Mouse (Mus musculus): ENCODE data around the gene Smarcc2. TPM values are rescaled to one million over a fixed set of nuclear protein-coding genes. Genes with fewer than 3 reads are reported as not detected.

The Smarcc2 gene
- 75.9 and 77.2 TPM in 2 replicates for polyA plus RNA-seq (2015; fragmentation: Nextera tagmentation; extraction: Ambion mirVana)

DNA sequence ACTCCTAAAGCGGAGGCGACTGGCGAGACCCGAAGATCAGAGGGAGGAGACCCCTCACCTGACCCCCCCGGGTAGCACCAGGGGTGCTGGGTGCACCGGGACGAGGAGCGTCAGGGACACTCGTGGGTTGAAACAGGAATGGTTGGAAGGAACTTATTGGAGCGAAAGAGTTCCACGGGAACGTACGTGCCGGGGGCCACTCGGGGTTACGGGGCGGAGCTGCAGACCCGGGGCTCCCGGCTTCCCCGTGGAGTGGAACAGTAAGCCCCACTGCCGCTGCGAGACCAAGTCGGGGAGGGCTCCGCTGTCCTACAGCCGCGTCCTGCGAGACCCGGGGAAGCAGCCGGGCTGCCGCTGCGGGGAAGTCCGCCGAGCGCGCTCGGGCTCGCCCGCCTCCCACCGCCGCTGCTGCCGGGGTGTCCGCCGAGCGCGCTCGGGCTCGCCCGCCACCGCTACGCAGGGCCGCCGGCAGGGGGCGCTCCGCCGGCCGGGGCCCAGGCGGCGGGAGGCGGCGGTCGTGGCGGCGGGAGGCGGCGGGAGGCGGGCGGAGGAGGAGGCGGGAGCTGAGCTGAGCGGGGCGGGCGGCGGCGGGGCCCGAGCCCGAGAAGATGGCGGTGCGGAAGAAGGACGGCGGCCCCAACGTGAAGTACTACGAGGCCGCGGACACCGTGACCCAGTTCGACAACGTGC lies at the start of gene Smarcc2:
TSS of gene Smarcc2 (plus strand) at position 530 of the 690 bp plus-strand sequence.
- peak; percentile 85 for ATAC-seq (replicated peaks; ENCODE audit: low FRiP score)
- under 1% methylated on average over 68 of the region's 86 CpGs for WGBS

DNA sequence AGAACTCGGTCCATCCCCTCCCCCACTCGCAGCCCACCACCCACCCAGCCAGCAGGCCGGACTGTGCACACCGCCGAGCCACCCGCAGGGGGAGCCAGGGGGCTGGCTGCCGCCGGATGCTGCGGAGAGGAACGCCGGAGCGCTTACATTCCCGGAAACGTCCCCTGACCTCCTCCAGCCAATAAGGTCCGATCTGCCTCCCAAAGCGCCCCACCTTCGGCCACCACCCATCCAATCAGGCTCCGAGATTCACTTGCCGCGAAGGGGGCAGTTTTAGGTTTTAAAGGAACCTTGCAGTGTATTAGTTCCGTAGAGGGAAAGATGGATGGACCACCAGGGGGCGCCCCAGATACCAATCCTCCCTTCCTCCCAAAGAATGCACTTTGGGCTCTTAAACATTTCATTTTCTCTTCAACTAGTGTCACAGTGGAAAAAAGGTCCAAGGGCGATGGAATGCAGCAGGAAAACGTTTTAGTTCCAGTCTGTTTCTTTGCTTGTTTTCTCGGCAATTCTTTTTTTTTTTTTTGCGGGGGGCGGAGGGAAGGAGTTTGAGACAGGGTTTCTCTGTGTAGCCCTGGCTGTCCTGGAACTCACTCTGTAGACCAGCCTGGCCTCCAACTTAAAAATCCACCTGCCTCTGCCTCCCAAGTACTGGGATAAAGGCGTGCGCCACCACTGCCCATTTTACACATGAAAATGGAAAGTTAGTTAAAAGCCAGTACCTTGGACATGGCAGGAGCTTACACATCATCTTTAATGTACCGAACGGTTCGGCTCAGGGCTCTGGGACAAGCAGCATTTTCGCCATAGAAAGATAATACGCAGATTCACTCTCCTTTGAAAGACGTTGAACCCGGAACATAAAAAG lies 49.1 kb upstream of the Smarcc2 start:
- Histone ChIP-seq H3K9me3 (replicated peaks) (no peaks in the 10 kb centered on the region), H3K36me3 (peaks cover 36% of the 10 kb centered on the region), H3K27me3 (no peaks in the 10 kb centered on the region), H3K4me2 (peak overlapping the region; percentile 96), H3K9ac (peak overlapping the region; percentile 78), H3K4me1 (peaks cover 56% of the 10 kb centered on the region), H3K4me3 (replicated peaks) (peak overlapping the region; percentile 67), H3K27ac (peak overlapping the region; percentile 97)
- 6% methylated on average over 36 of the region's 36 CpGs for WGBS
- peak; percentile 88 for ATAC-seq (replicated peaks; ENCODE audit: low FRiP score)

More for the DNA sequence above, at the start of gene Smarcc2:
- no peaks in the 10 kb centered on the region for H3K9me3 ChIP-seq (replicated peaks)
- H3K27ac ChIP-seq, result peak within 1 kb of the TSS; percentile 97
- peak within 1 kb of the TSS; percentile 95 for H3K4me3 ChIP-seq (replicated peaks)
- H3K9ac ChIP-seq, result peak within 1 kb of the TSS; percentile 94
- H3K27me3 ChIP-seq, result no peaks in the 10 kb centered on the region
- peak within 1 kb of the TSS; percentile 77 for H3K4me2 ChIP-seq
- peaks cover 21% of the 10 kb centered on the region for H3K36me3 ChIP-seq
- H3K4me1 ChIP-seq, result peaks cover 28% of the 10 kb centered on the region

DNA sequence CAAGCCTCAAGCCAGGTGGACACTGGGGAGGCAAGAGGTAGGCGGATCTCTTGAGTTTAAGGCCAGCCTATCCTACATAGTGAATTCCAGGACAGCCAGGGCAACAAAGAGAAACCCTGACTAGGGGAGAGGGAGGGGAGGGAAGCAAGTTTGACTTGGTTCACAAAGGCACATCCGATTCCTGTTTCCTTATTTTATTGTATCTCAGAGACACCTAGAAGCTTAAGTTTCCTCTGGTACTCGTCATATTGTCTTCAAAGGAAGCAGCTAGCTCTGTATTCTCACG lies 48.5 kb upstream of the Smarcc2 start:
- H3K27ac ChIP-seq, result peak overlapping the region; percentile 97
- H3K4me1 ChIP-seq, result peaks cover 57% of the 10 kb centered on the region
- 14% methylated on average over 4 of the region's 4 CpGs for WGBS
- H3K4me3 ChIP-seq (replicated peaks), result peak overlapping the region; percentile 67
- H3K9me3 ChIP-seq (replicated peaks), result no peaks in the 10 kb centered on the region
- no peaks in the 10 kb centered on the region for H3K27me3 ChIP-seq
- no peak for ATAC-seq (replicated peaks; ENCODE audit: low FRiP score)
- H3K4me2 ChIP-seq, result peak overlapping the region; percentile 92
- peak overlapping the region; percentile 78 for H3K9ac ChIP-seq
- peaks cover 39% of the 10 kb centered on the region for H3K36me3 ChIP-seq

DNA sequence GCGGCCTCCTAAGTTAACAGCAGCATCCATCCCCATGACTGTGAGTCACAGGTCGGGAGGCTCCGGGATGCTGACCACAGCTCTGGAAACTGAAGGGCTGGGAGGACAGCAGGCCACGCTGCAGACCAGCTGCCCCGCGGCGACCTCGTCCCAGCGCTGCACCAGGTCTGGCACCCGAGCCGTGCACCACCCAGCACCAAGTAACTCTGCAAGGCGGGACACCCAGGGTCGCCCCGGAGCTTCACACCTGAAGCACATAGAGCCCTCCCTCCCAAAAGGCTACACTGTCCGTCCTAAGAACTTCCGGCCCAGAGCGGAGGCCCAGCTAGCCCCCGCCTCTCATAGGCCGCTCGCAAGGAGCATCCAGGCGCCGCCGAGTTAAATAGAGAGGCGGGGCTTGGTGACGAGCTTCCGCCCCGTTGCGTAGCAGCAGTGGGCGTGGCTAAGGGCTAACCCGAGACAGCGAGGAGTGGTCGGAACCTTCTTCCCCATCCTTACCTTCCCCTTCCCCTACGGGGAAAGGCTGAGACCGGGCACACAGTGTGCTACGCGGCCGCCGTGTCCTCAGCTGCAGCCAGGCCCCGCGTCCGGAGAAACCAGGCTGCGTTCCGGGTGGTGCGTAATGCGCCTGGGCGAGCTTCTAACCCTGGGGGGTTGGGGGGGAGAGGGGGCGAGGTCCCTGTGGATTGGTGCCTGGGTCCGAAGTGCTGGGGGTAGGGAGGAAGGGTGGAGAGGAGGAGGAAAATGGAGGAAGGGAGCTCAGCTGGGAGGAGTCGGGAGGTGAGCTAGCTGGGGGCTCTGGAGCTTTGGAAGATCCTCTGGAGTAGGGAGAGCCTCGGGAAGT lies 47.6 kb upstream of the Smarcc2 start, which contains the start of the genes Nabp2 and Rnf41:
TSS of gene Nabp2 (minus strand) at position 282 of the 844 bp plus-strand sequence.
TSS of gene Rnf41 (plus strand) at position 447 of the 844 bp plus-strand sequence.
- Histone ChIP-seq H3K9me3 (replicated peaks) (no peaks in the 10 kb centered on the region), H3K36me3 (peaks cover 39% of the 10 kb centered on the region), H3K4me2 (peak within 1 kb of the TSS; percentile 92), H3K4me1 (peaks cover 57% of the 10 kb centered on the region), H3K4me3 (replicated peaks) (peak within 1 kb of the TSS; percentile 67), H3K9ac (peak within 1 kb of the TSS; percentile 78), H3K27me3 (no peaks in the 10 kb centered on the region), H3K27ac (peak within 1 kb of the TSS; percentile 97)
- WGBS, result under 1% methylated on average over 50 of the region's 50 CpGs
- peak; percentile 91 for ATAC-seq (replicated peaks; ENCODE audit: low FRiP score)

DNA sequence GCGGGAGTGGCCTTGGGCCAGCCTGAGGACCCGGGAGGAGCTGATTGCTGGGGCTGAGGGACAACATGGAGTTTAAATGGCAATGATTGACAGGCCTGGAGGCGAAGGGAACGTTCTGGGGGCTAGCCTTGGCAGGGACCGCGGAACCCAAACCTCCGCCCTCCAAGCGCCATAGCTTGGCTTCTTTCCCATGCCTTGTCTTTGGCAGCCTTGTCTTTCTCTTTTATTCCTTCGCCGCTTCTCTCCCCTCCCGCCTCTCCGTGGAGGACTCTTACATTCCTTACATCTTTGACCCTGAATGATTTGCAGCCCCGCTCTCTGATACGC lies 47.0 kb upstream of the Smarcc2 start:
- WGBS, result under 1% methylated on average over 14 of the region's 14 CpGs
- Histone ChIP-seq H3K36me3 (peaks cover 43% of the 10 kb centered on the region), H3K4me2 (peak overlapping the region; percentile 92), H3K9me3 (replicated peaks) (no peaks in the 10 kb centered on the region), H3K27me3 (no peaks in the 10 kb centered on the region), H3K4me3 (replicated peaks) (peak overlapping the region; percentile 67), H3K27ac (peak overlapping the region; percentile 97), H3K9ac (peak overlapping the region; percentile 78), H3K4me1 (peaks cover 57% of the 10 kb centered on the region)
- no peak for ATAC-seq (replicated peaks; ENCODE audit: low FRiP score)

DNA sequence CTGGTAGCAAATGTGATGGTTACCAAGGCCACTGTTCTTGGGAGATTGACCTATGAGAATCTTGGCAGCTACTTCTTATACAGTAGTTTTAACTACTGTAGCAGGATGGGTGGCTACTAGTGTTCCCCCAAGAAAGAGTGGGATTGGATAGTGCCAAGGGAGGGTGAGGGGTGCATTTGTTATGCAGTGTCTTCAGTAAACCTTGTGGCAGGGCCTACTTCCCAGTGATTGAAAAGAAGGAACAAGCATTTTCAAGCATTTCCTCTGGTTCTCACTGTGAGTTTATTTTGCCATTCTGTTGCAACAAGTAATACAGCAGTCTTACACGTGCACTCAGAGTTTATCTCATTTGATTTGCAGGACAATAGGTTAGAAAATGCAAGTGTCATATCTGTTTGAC lies 46.5 kb upstream of the Smarcc2 start:
- 42% methylated on average over 1 of the region's 1 CpGs for WGBS
- H3K9ac ChIP-seq, result peak overlapping the region; percentile 78
- no peak for ATAC-seq (replicated peaks; ENCODE audit: low FRiP score)
- no peaks in the 10 kb centered on the region for H3K27me3 ChIP-seq
- peaks cover 57% of the 10 kb centered on the region for H3K4me1 ChIP-seq
- H3K36me3 ChIP-seq, result peaks cover 48% of the 10 kb centered on the region
- H3K27ac ChIP-seq, result peak overlapping the region; percentile 97
- peak overlapping the region; percentile 67 for H3K4me3 ChIP-seq (replicated peaks)
- H3K9me3 ChIP-seq (replicated peaks), result no peaks in the 10 kb centered on the region
- peak overlapping the region; percentile 92 for H3K4me2 ChIP-seq

DNA sequence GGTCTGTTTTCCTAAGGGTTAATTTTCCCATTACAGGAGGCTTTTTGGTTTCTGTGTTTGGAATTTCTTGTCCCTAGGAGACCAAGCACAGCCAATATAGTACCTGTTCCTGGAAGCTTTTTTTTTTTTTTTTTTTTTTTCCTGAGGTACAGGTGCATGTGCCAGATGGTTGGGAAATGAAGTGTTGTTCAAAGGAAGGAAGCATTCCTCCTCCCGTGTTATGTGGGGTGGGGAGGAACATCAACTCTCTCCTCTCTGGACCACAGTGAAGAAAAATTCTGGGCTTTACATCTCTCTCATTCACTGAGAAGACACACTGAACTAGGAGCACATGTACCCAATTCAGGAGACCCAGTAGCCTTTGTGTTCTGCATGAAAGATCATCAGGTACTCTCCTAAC lies 46.0 kb upstream of the Smarcc2 start:
- Histone ChIP-seq H3K36me3 (peaks cover 49% of the 10 kb centered on the region), H3K4me3 (replicated peaks) (peak overlapping the region; percentile 67), H3K4me2 (peak overlapping the region; percentile 92), H3K9me3 (replicated peaks) (no peaks in the 10 kb centered on the region), H3K27ac (no peak overlapping the region), H3K27me3 (no peaks in the 10 kb centered on the region), H3K4me1 (peaks cover 55% of the 10 kb centered on the region), H3K9ac (peak overlapping the region; percentile 78; the same call in 1 of the 2 replicates)
- WGBS, result 53% methylated on average over 1 of the region's 1 CpGs
- ATAC-seq (replicated peaks; ENCODE audit: low FRiP score), result no peak

DNA sequence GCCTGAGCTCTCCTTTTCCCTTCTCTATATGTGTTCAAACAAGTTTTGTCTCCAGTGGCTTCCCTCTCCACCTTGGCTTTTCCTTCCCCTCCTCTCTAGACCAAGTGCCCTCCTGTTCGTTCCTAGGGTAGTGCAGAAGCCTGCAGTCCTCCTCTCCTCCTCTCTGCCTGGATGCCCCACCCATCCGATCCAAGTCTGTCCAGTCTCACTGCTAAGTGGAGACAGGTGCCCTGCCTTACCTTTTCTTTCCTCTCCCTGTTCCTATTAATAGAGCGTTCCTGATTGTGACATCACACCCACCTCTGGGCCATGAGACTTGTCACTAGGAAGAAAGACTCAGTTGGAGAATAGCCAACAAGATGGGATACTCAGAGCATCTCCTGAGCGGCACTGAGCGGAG lies 44.2 kb upstream of the Smarcc2 start:
- no peak overlapping the region for H3K27ac ChIP-seq
- H3K4me3 ChIP-seq (replicated peaks), result no peak overlapping the region
- no peak overlapping the region for H3K4me2 ChIP-seq
- H3K4me1 ChIP-seq, result peaks cover 43% of the 10 kb centered on the region
- no peaks in the 10 kb centered on the region for H3K27me3 ChIP-seq
- H3K9me3 ChIP-seq (replicated peaks), result no peaks in the 10 kb centered on the region
- 88% methylated on average over 5 of the region's 5 CpGs for WGBS
- H3K36me3 ChIP-seq, result peaks cover 63% of the 10 kb centered on the region
- no peak for ATAC-seq (replicated peaks; ENCODE audit: low FRiP score)
- H3K9ac ChIP-seq, result no peak overlapping the region

DNA sequence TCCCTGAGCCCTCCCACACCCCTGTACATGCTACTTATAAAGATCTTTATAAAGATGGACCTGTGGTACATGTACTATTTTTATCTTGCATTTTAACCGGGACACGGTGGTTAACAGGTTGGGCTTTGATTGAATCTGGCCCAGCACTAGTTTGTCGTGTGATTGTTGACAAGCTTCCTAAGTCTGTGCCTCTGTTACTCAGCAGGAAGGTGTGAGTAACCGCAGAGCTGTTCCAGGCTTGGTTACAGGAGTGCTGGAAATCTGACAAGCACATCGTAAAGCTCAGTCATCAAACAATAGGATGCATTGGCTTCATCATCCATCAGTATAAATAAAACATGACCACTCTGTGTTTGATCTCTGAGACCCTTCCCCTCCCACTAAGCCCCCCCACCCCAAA lies 36.6 kb upstream of the Smarcc2 start:
- H3K4me2 ChIP-seq, result no peak overlapping the region
- WGBS, result 71% methylated on average over 5 of the region's 5 CpGs
- no peaks in the 10 kb centered on the region for H3K27me3 ChIP-seq
- H3K9ac ChIP-seq, result no peak overlapping the region
- ATAC-seq (replicated peaks; ENCODE audit: low FRiP score), result no peak
- peaks cover 86% of the 10 kb centered on the region for H3K36me3 ChIP-seq
- peaks cover 12% of the 10 kb centered on the region; the same call in 1 of the 2 replicates for H3K4me1 ChIP-seq
- H3K4me3 ChIP-seq (replicated peaks), result no peak overlapping the region
- H3K9me3 ChIP-seq (replicated peaks), result no peaks in the 10 kb centered on the region
- no peak overlapping the region for H3K27ac ChIP-seq

DNA sequence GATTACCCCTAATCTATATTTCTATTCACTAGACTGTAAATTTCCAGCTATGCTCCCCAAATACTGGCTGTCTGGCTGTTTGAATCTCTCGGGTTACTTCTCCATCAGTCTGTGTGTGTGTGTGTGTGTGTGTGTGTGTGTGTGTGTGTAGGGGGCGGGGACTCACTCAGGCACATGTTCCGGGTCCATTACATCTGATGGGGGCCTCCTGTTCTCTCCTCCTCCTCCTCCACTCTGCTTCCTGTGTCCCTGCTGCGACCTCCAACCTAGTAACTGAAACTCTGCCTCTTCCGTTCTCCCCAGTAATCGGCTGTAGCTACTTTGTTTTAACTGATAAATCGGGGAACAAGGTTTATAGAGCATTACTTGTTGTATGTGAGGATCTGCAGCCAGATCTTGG lies 34.4 kb upstream of the Smarcc2 start:
- ATAC-seq (replicated peaks; ENCODE audit: low FRiP score), result peak; percentile 78
- Histone ChIP-seq H3K4me3 (replicated peaks) (no peak overlapping the region), H3K9ac (no peak overlapping the region), H3K36me3 (peaks cover 83% of the 10 kb centered on the region), H3K4me2 (peak overlapping the region; percentile 18; the same call in 1 of the 2 replicates), H3K27ac (peak overlapping the region; percentile 77), H3K9me3 (replicated peaks) (no peaks in the 10 kb centered on the region), H3K4me1 (peaks cover 12% of the 10 kb centered on the region; the same call in 1 of the 2 replicates), H3K27me3 (no peaks in the 10 kb centered on the region)
- WGBS, result 10% methylated on average over 7 of the region's 7 CpGs

DNA sequence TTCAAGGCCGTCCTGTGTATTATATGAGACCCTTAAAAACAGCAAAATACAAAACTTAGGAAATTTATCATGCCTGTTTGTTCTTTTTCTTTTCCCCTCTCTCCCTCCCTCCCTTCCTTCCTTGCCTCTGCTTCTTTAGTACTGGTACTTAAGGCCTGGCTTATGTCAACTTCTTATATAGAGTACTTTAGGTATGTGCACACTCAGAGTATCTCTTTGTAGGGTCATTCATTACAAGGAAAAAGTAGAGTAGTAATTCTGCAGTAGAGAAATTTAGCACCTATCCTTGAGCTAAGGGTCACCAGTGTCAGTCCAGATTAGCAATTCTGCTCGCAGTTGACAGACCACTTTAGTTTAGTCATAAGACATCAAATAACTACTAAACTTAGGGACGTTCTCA lies 33.8 kb upstream of the Smarcc2 start:
- Histone ChIP-seq H3K9ac (no peak overlapping the region), H3K4me3 (replicated peaks) (no peak overlapping the region), H3K4me1 (peaks cover 12% of the 10 kb centered on the region; the same call in 1 of the 2 replicates), H3K27ac (peak overlapping the region; percentile 77), H3K36me3 (peaks cover 83% of the 10 kb centered on the region), H3K27me3 (no peaks in the 10 kb centered on the region), H3K4me2 (no peak overlapping the region), H3K9me3 (replicated peaks) (no peaks in the 10 kb centered on the region)
- WGBS, result 71% methylated on average over 3 of the region's 3 CpGs
- no peak for ATAC-seq (replicated peaks; ENCODE audit: low FRiP score)
